Mouse (Mus musculus): ENCODE data around the gene Lrmda.
"Not testable (repeated sequence)": the region's sequence is repeated elsewhere in the genome, so short reads cannot be mapped to it uniquely, and the experiment has no call there.

Lrmda gene

GRCm38 (mm10) chr14:22586796-22587195, 567.3 kb downstream of the Lrmda start:
- no peak for ATAC-seq (ENCODE audit: low TSS enrichment)

- ATAC-seq (ENCODE audit: low TSS enrichment) = no peak
Observed at GRCm38 (mm10) chr14:22587285-22587957, 567.9 kb downstream of the Lrmda start.

- no peak for ATAC-seq (ENCODE audit: low TSS enrichment)
Observed at GRCm38 (mm10) chr14:22587958-22588296, 568.4 kb downstream of the Lrmda start.

GRCm38 (mm10) chr14:22588394-22588793, 568.9 kb downstream of the Lrmda start:
- not testable (repeated sequence) for ATAC-seq (ENCODE audit: low TSS enrichment)

- ATAC-seq (ENCODE audit: low TSS enrichment) = no peak
Observed at GRCm38 (mm10) chr14:22589503-22590215, 570.1 kb downstream of the Lrmda start.

GRCm38 (mm10) chr14:22591186-22591585, 571.7 kb downstream of the Lrmda start:
- no peak for ATAC-seq (ENCODE audit: low TSS enrichment)

GRCm38 (mm10) chr14:22597508-22597907, 578.0 kb downstream of the Lrmda start:
- no peak for ATAC-seq (ENCODE audit: low TSS enrichment)

GRCm38 (mm10) chr14:22598638-22599037, 579.1 kb downstream of the Lrmda start:
- ATAC-seq (ENCODE audit: low TSS enrichment) = no peak

- ATAC-seq (ENCODE audit: low TSS enrichment) = no peak
Observed at GRCm38 (mm10) chr14:22600166-22600565, 580.7 kb downstream of the Lrmda start.

GRCm38 (mm10) chr14:22602308-22602707, 582.8 kb downstream of the Lrmda start:
- ATAC-seq (ENCODE audit: low TSS enrichment) = no peak

GRCm38 (mm10) chr14:22608599-22608998, 589.1 kb downstream of the Lrmda start:
- ATAC-seq (ENCODE audit: low TSS enrichment) = no peak

- no peak for ATAC-seq (ENCODE audit: low TSS enrichment)
Observed at GRCm38 (mm10) chr14:22609261-22610245, 590.0 kb downstream of the Lrmda start.

- no peak for ATAC-seq (ENCODE audit: low TSS enrichment)
Observed at GRCm38 (mm10) chr14:22611011-22611410, 591.5 kb downstream of the Lrmda start.

GRCm38 (mm10) chr14:22620191-22620590, 600.7 kb downstream of the Lrmda start:
- no peak for ATAC-seq (ENCODE audit: low TSS enrichment)

GRCm38 (mm10) chr14:22621941-22622340, 602.4 kb downstream of the Lrmda start:
- ATAC-seq (ENCODE audit: low TSS enrichment) = no peak

- ATAC-seq (ENCODE audit: low TSS enrichment) = no peak
Observed at GRCm38 (mm10) chr14:22627105-22627829, 607.8 kb downstream of the Lrmda start.

- no peak for ATAC-seq (ENCODE audit: low TSS enrichment)
Observed at GRCm38 (mm10) chr14:22630361-22630867, 610.9 kb downstream of the Lrmda start.

- no peak for ATAC-seq (ENCODE audit: low TSS enrichment)
Observed at GRCm38 (mm10) chr14:22633612-22634011, 614.1 kb downstream of the Lrmda start.

- no peak for ATAC-seq (ENCODE audit: low TSS enrichment)
Observed at GRCm38 (mm10) chr14:22643494-22643893, 624.0 kb downstream of the Lrmda start.

- no peak for ATAC-seq (ENCODE audit: low TSS enrichment)
Observed at GRCm38 (mm10) chr14:22647879-22648611, 628.5 kb downstream of the Lrmda start.

All from frontal cortex, adult (tissue).